Comparison of ENCODE assay signal across 17 mouse cellular contexts in genomic region chr4:141897838-141898237, GRCm38 (mm10). TPM values are rescaled to one million over a fixed set of nuclear protein-coding genes. Genes with fewer than 3 reads are reported as not detected.
A peak's percentile ranks its signal among the peaks of the same experiment; 100 is the strongest.
DNase-seq lines count a peak whose midpoint lies in the region; ATAC-seq and TF ChIP-seq lines count a peak whose summit lies in the region.
"Had no signal": no experiment of that assay in that cellular context is flagged by ENCODE, and none has a peak within 500 bp of the region (broad histone marks: within the 10 kb centered on the region; RNA-seq: fewer than 3 reads in every experiment).

No protein-coding gene starts in this region.

- no peaks in the 10 kb centered on the region for H3K36me3 ChIP-seq in midbrain, embryonic 12.5 days
- no peaks in the 10 kb centered on the region for H3K36me3 ChIP-seq in midbrain, embryonic 11.5 days (ENCODE audit: control insufficient read depth, insufficient read depth, low read length)
- H3K36me3 ChIP-seq in forebrain, embryonic 12.5 days (replicated peaks) = no peaks in the 10 kb centered on the region
- no peaks in the 10 kb centered on the region for H3K36me3 ChIP-seq in hindbrain, embryonic 15.5 days
- no peaks in the 10 kb centered on the region for H3K36me3 ChIP-seq in myocyte (ENCODE audit: control insufficient read depth, insufficient read depth)
- no peaks in the 10 kb centered on the region for H3K36me3 ChIP-seq in intestine, embryonic 16.5 days (ENCODE audit: control insufficient read depth, insufficient read depth, low read length)
- H3K36me3 ChIP-seq: liver, embryonic 12.5 days had no signal

- H3K79me2 ChIP-seq in myocyte (ENCODE audit: control insufficient read depth, insufficient read depth) = no peaks in the 10 kb centered on the region

- H3K4me1 ChIP-seq in midbrain, embryonic 12.5 days = peaks cover 64% of the 10 kb centered on the region
- peaks cover 54% of the 10 kb centered on the region for H3K4me1 ChIP-seq in midbrain, embryonic 11.5 days (ENCODE audit: control insufficient read depth, insufficient read depth, low read length)
- peaks cover 63% of the 10 kb centered on the region for H3K4me1 ChIP-seq in forebrain, embryonic 12.5 days
- H3K4me1 ChIP-seq in hindbrain, embryonic 15.5 days (replicated peaks) = peaks cover 57% of the 10 kb centered on the region
- peaks cover 30% of the 10 kb centered on the region for H3K4me1 ChIP-seq in intestine, embryonic 16.5 days (ENCODE audit: control insufficient read depth, insufficient read depth, low read length)

- no peaks in the 10 kb centered on the region for H3K9me3 ChIP-seq in midbrain, embryonic 12.5 days
- H3K9me3 ChIP-seq in midbrain, embryonic 11.5 days (ENCODE audit: control insufficient read depth, low read length) = no peaks in the 10 kb centered on the region
- H3K9me3 ChIP-seq in forebrain, embryonic 12.5 days = no peaks in the 10 kb centered on the region
- H3K9me3 ChIP-seq in hindbrain, embryonic 15.5 days = no peaks in the 10 kb centered on the region
- H3K9me3 ChIP-seq in intestine, embryonic 16.5 days (ENCODE audit: control insufficient read depth, low read length) = no peaks in the 10 kb centered on the region
- H3K9me3 ChIP-seq: liver, embryonic 12.5 days had no signal

- no peak overlapping the region for H3K9ac ChIP-seq in midbrain, embryonic 12.5 days (replicated peaks)
- no peak overlapping the region for H3K9ac ChIP-seq in midbrain, embryonic 11.5 days (ENCODE audit: low read length)
- H3K9ac ChIP-seq in forebrain, embryonic 12.5 days = no peak overlapping the region
- H3K9ac ChIP-seq in hindbrain, embryonic 15.5 days = no peak overlapping the region
- H3K9ac ChIP-seq in intestine, embryonic 16.5 days (ENCODE audit: low read depth, low read length) = no peak overlapping the region
- H3K9ac ChIP-seq: liver, embryonic 12.5 days had no signal

- H3K27ac ChIP-seq in midbrain, embryonic 12.5 days (replicated peaks) = peak overlapping the region; percentile 96
- H3K27ac ChIP-seq in midbrain, embryonic 11.5 days (ENCODE audit: low read depth, low read length) = no peak overlapping the region; the same call in 1 of the 2 replicates
- H3K27ac ChIP-seq in forebrain, embryonic 12.5 days = peak overlapping the region; percentile 96
- H3K27ac ChIP-seq in hindbrain, embryonic 15.5 days (replicated peaks) = peak overlapping the region; percentile 38; the same call in 1 of the 2 replicates
- H3K27ac ChIP-seq in intestine, embryonic 16.5 days (ENCODE audit: low read length) = no peak overlapping the region
- H3K27ac ChIP-seq: heart, adult 2 months; liver, embryonic 12.5 days; stomach, postnatal 0 days had no signal

- H3K4me3 ChIP-seq in midbrain, embryonic 12.5 days = no peak overlapping the region
- no peak overlapping the region for H3K4me3 ChIP-seq in midbrain, embryonic 11.5 days (ENCODE audit: low read depth, low read length)
- H3K4me3 ChIP-seq in forebrain, embryonic 12.5 days (replicated peaks) = no peak overlapping the region
- no peak overlapping the region for H3K4me3 ChIP-seq in hindbrain, embryonic 15.5 days
- H3K4me3 ChIP-seq in myocyte = no peak overlapping the region
- no peak overlapping the region for H3K4me3 ChIP-seq in intestine, embryonic 16.5 days (ENCODE audit: low read length)
- H3K4me3 ChIP-seq: heart, adult 2 months; liver, embryonic 12.5 days had no signal

- H3ac ChIP-seq in myocyte (ENCODE audit: control insufficient read depth, insufficient read length) = no peak overlapping the region

- no peak for DNase-seq in midbrain, embryonic 11.5 days (ENCODE audit: low spot score, missing footprints)
- no peak for DNase-seq in spleen, adult 18-20 months
- DNase-seq: cerebellum, adult 11 months; cerebellum, postnatal 36 days; heart, postnatal 10 days had no signal

- 38% methylated on average over 3 of the region's 3 CpGs for WGBS in midbrain, embryonic 12.5 days
- WGBS in midbrain, embryonic 11.5 days = 44% methylated on average over 3 of the region's 3 CpGs
- 59% methylated on average over 3 of the region's 3 CpGs for WGBS in forebrain, embryonic 12.5 days
- WGBS in hindbrain, embryonic 15.5 days = 50% methylated on average over 3 of the region's 3 CpGs
- WGBS in intestine, embryonic 16.5 days = 39% methylated on average over 3 of the region's 3 CpGs

- no peak for TF ChIP-seq POLR2A in myocyte (IDR thresholded peaks at IDR 0.05; ENCODE audit: insufficient read length, low read depth)

- no peak for ATAC-seq in midbrain, embryonic 12.5 days (ENCODE audit: low FRiP score, low read depth)
- no peak for ATAC-seq in midbrain, embryonic 11.5 days (ENCODE audit: low FRiP score)
- no peak for ATAC-seq in forebrain, embryonic 12.5 days (ENCODE audit: low FRiP score)
- ATAC-seq in hindbrain, embryonic 15.5 days (ENCODE audit: low FRiP score, low read depth) = no peak
- ATAC-seq in intestine, embryonic 16.5 days = no peak
- no peak for ATAC-seq in megakaryocyte-erythroid progenitor cell, adult 5-6 weeks (replicated peaks; ENCODE audit: low FRiP score, low TSS enrichment, poor library complexity, severe bottlenecking)
- ATAC-seq: intestine, postnatal 0 days; liver, embryonic 12.5 days had no signal

- no peak overlapping the region for H3K4me2 ChIP-seq in midbrain, embryonic 12.5 days (replicated peaks)
- H3K4me2 ChIP-seq in midbrain, embryonic 11.5 days = no peak overlapping the region
- H3K4me2 ChIP-seq in forebrain, embryonic 12.5 days = no peak overlapping the region
- H3K4me2 ChIP-seq in hindbrain, embryonic 15.5 days = no peak overlapping the region
- no peak overlapping the region for H3K4me2 ChIP-seq in myocyte (ENCODE audit: low read depth)
- H3K4me2 ChIP-seq in intestine, embryonic 16.5 days (ENCODE audit: low read depth, low read length) = no peak overlapping the region
- H3K4me2 ChIP-seq: liver, embryonic 12.5 days had no signal

- no peaks in the 10 kb centered on the region for H3K27me3 ChIP-seq in midbrain, embryonic 12.5 days
- H3K27me3 ChIP-seq in midbrain, embryonic 11.5 days (ENCODE audit: control insufficient read depth, insufficient read depth, low read length) = no peaks in the 10 kb centered on the region
- H3K27me3 ChIP-seq in forebrain, embryonic 12.5 days = no peaks in the 10 kb centered on the region
- no peaks in the 10 kb centered on the region for H3K27me3 ChIP-seq in hindbrain, embryonic 15.5 days
- peaks cover 8% of the 10 kb centered on the region for H3K27me3 ChIP-seq in myocyte (ENCODE audit: control insufficient read depth, insufficient read depth, insufficient read length)
- no peaks in the 10 kb centered on the region for H3K27me3 ChIP-seq in intestine, embryonic 16.5 days (replicated peaks; ENCODE audit: control insufficient read depth, insufficient read depth, low read length)

TF ChIP-seq in myocyte, 11 proteins besides CTCF, POLR2A, EP300 and RAD21:
- no peak for TF ChIP-seq SRF (IDR thresholded peaks at IDR 0.05; ENCODE audit: control insufficient read depth, insufficient read length, low read depth)
- TF ChIP-seq MYOD1 (IDR thresholded peaks at IDR 0.05; ENCODE audit: control insufficient read depth in 1 of 3, insufficient read length in 2 of 3, low read depth in 2 of 3) = peak; percentile 72 to 74 (median 72)
- TF ChIP-seq MYOG (IDR thresholded peaks at IDR 0.05; ENCODE audit: control insufficient read depth in 1 of 3, insufficient read depth in 1 of 3, insufficient read length in 2 of 3, low read depth in 2 of 3) = peak in 2 of 3 experiments; percentile 87 to 91
- peak; percentile 50 for TF ChIP-seq TCF12 (IDR thresholded peaks at IDR 0.05; ENCODE audit: insufficient read depth, poor library complexity, severe bottlenecking)
- no peak for TF ChIP-seq MAX (IDR thresholded peaks at IDR 0.05; ENCODE audit: low read depth)
TF ChIP-seq in myocyte: peak in this region for 3.

RNA-seq across cellular contexts. Expression of gene Efhd2, which starts 23.1 kb away (rescaled TPM):
- polyA plus RNA-seq in midbrain, embryonic 12.5 days (2016; fragmentation: Nextera tagmentation; extraction: Ambion mirVana) = 96.8 and 112 TPM in 2 replicates
- polyA plus RNA-seq in midbrain, embryonic 11.5 days (2014; fragmentation: Nextera tagmentation; extraction: Ambion mirVana) = 34.7 and 36.3 TPM in 2 replicates
- polyA plus RNA-seq in forebrain, embryonic 12.5 days (2016; fragmentation: Nextera tagmentation; extraction: Ambion mirVana) = 75.3 and 90.6 TPM in 2 replicates
- 77.8 and 83.5 TPM in 2 replicates for polyA plus RNA-seq in hindbrain, embryonic 15.5 days (2015; fragmentation: Nextera tagmentation; extraction: Ambion mirVana)
- polyA plus RNA-seq in myocyte (2012; fragmentation: generic; extraction: Trizol) = 38.8 TPM
- polyA plus RNA-seq in intestine, embryonic 16.5 days (2015; fragmentation: Nextera tagmentation; extraction: Ambion mirVana) = 140 and 163 TPM in 2 replicates
- total RNA-seq in megakaryocyte-erythroid progenitor cell, adult 5-6 weeks (2014; fragmentation: Nextera tagmentation) = 22.7 and 43.7 TPM in 2 replicates
- total RNA-seq in megakaryocyte-erythroid progenitor cell, adult 5-6 weeks (2017) = 31.2 and 36.4 TPM in 2 replicates

RNA-seq across cellular contexts. Expression of gene Ctrc, which starts 51.7 kb away (rescaled TPM):
- not detected in 2 replicates for polyA plus RNA-seq in midbrain, embryonic 12.5 days (2016; fragmentation: Nextera tagmentation; extraction: Ambion mirVana)
- not detected in 2 replicates for polyA plus RNA-seq in midbrain, embryonic 11.5 days (2014; fragmentation: Nextera tagmentation; extraction: Ambion mirVana)
- polyA plus RNA-seq in forebrain, embryonic 12.5 days (2016; fragmentation: Nextera tagmentation; extraction: Ambion mirVana) = not detected in 2 replicates
- polyA plus RNA-seq in hindbrain, embryonic 15.5 days (2015; fragmentation: Nextera tagmentation; extraction: Ambion mirVana) = not detected in 2 replicates
- polyA plus RNA-seq in myocyte (2012; fragmentation: generic; extraction: Trizol) = not detected
- 0.29 and 0.87 TPM in 2 replicates for polyA plus RNA-seq in intestine, embryonic 16.5 days (2015; fragmentation: Nextera tagmentation; extraction: Ambion mirVana)
- total RNA-seq in megakaryocyte-erythroid progenitor cell, adult 5-6 weeks (2014; fragmentation: Nextera tagmentation) = not detected in 2 replicates
- total RNA-seq in megakaryocyte-erythroid progenitor cell, adult 5-6 weeks (2017) = not detected in 2 replicates
- total RNA-seq: heart, adult 2 months; heart, postnatal 10 days; left cerebral cortex, adult 8-10 months had no signal
- polyA plus RNA-seq: heart, adult 2 months; intestine, postnatal 0 days; liver, embryonic 12.5 days; neural tube, embryonic 11.5 days; stomach, postnatal 0 days had no signal

Comparison
In these comparisons a context has a peak if more than half of its experiments do, and no peak if none do; other contexts are left out.
1. H3K27ac ChIP-seq: peak in midbrain, embryonic 12.5 days (single experiment), forebrain, embryonic 12.5 days (single experiment) and hindbrain, embryonic 15.5 days (single experiment); none in midbrain, embryonic 11.5 days (single experiment) and intestine, embryonic 16.5 days (single experiment).